7 mouse cellular contexts compared by ENCODE assay signal in the genomic region with DNA sequence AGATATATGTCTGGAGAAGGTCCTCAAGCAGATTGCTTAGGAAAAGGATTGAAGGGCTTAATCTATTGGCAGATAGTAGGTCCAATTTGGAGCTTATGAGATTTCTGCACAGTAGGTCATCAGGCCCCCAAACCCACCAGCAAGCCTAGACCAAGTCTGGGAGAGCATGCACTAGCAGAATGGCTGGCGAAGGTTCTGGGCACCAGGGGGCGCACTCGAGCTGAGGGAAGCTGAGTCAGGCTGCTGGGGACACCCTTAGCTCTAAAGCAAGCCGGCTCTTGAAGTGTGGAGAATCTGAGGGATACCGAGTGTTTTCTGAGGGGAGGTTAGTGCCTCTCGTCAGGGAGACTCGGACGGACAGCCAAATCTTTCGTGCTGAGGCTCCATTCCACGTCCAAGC. TPM values are rescaled to one million over a fixed set of nuclear protein-coding genes. Genes with fewer than 3 reads are reported as not detected.
DNase-seq lines count a peak whose midpoint lies in the region; ATAC-seq lines count a peak whose summit lies in the region.

No protein-coding gene starts in this region.

- H3K9ac ChIP-seq in embryonic facial prominence, embryonic 12.5 days, result peak overlapping the region; percentile 80
- H3K9ac ChIP-seq in limb, embryonic 12.5 days (replicated peaks), result peak overlapping the region; percentile 86
- peak overlapping the region; percentile 96 for H3K9ac ChIP-seq in midbrain, embryonic 14.5 days (replicated peaks; ENCODE audit: low read length)

- H3K9me3 ChIP-seq in embryonic facial prominence, embryonic 12.5 days, result no peaks in the 10 kb centered on the region
- no peaks in the 10 kb centered on the region for H3K9me3 ChIP-seq in limb, embryonic 12.5 days
- H3K9me3 ChIP-seq in midbrain, embryonic 14.5 days (ENCODE audit: control insufficient read depth, low read length), result no peaks in the 10 kb centered on the region

- peaks cover 11% of the 10 kb centered on the region for H3K4me1 ChIP-seq in embryonic facial prominence, embryonic 12.5 days
- peaks cover 9% of the 10 kb centered on the region for H3K4me1 ChIP-seq in limb, embryonic 12.5 days (replicated peaks)
- H3K4me1 ChIP-seq in midbrain, embryonic 14.5 days (ENCODE audit: control insufficient read depth, insufficient read depth, low read length), result peaks cover 22% of the 10 kb centered on the region

- DNase-seq in adrenal gland, postnatal 25 days, result peak; percentile 99
- DNase-seq in heart, adult 18-20 months, result peak; percentile 93 to 100
- peak; percentile 97 for DNase-seq in kidney, adult 18-20 months
- peak; percentile 96 for DNase-seq in midbrain, embryonic 14.5 days
- DNase-seq in spleen, adult 12 weeks (ENCODE audit: low spot score), result peak; percentile 93

- no peaks in the 10 kb centered on the region for H3K27me3 ChIP-seq in embryonic facial prominence, embryonic 12.5 days
- H3K27me3 ChIP-seq in limb, embryonic 12.5 days, result no peaks in the 10 kb centered on the region
- no peaks in the 10 kb centered on the region for H3K27me3 ChIP-seq in midbrain, embryonic 14.5 days (ENCODE audit: control insufficient read depth, insufficient read depth, low read length)

- peak overlapping the region; percentile 67 for H3K4me3 ChIP-seq in embryonic facial prominence, embryonic 12.5 days
- H3K4me3 ChIP-seq in limb, embryonic 12.5 days (replicated peaks), result peak overlapping the region; percentile 70
- H3K4me3 ChIP-seq in midbrain, embryonic 14.5 days (replicated peaks; ENCODE audit: low read depth, low read length), result peak overlapping the region; percentile 73

- peak overlapping the region; percentile 99 for H3K4me2 ChIP-seq in embryonic facial prominence, embryonic 12.5 days (replicated peaks)
- H3K4me2 ChIP-seq in limb, embryonic 12.5 days, result peak overlapping the region; percentile 96
- peak overlapping the region; percentile 100 for H3K4me2 ChIP-seq in midbrain, embryonic 14.5 days (ENCODE audit: low read length)

- WGBS in embryonic facial prominence, embryonic 12.5 days, result 1% methylated on average over 10 of the region's 10 CpGs
- WGBS in limb, embryonic 12.5 days, result under 1% methylated on average over 10 of the region's 10 CpGs
- 0% methylated on average over 10 of the region's 10 CpGs for WGBS in midbrain, embryonic 14.5 days

- H3K27ac ChIP-seq in embryonic facial prominence, embryonic 12.5 days, result peak overlapping the region; percentile 90
- 0 out of 2 replicates have a peak overlapping the region, but pooled peaks have one; percentile 18 for H3K27ac ChIP-seq in limb, embryonic 12.5 days
- peak overlapping the region; percentile 98 for H3K27ac ChIP-seq in midbrain, embryonic 14.5 days (replicated peaks; ENCODE audit: low read depth, low read length)

- no peaks in the 10 kb centered on the region for H3K36me3 ChIP-seq in embryonic facial prominence, embryonic 12.5 days
- no peaks in the 10 kb centered on the region for H3K36me3 ChIP-seq in limb, embryonic 12.5 days
- no peaks in the 10 kb centered on the region for H3K36me3 ChIP-seq in midbrain, embryonic 14.5 days (ENCODE audit: control insufficient read depth, insufficient read depth, low read length)

- no peak for ATAC-seq in embryonic facial prominence, embryonic 12.5 days (ENCODE audit: insufficient number of reproducible peaks, insufficient read depth, low FRiP score, low TSS enrichment)
- ATAC-seq in limb, embryonic 12.5 days (ENCODE audit: insufficient number of reproducible peaks, insufficient read depth, low FRiP score, low TSS enrichment, low read depth), result 0 out of 2 replicates have a peak, but pooled peaks have one; percentile 8
- ATAC-seq in midbrain, embryonic 14.5 days (ENCODE audit: low FRiP score, low TSS enrichment), result peak; percentile 25; the same call in 1 of the 2 replicates

RNA-seq across cellular contexts. Expression of gene Slc43a2, which starts 1.2 kb away (rescaled TPM):
- 23.0 and 24.0 TPM in 2 replicates for total RNA-seq in adrenal gland, postnatal 25 days (2021)
- polyA plus RNA-seq in embryonic facial prominence, embryonic 12.5 days (2016; fragmentation: Nextera tagmentation; extraction: Ambion mirVana), result 6.3 and 7.4 TPM in 2 replicates
- 10 to 100 TPM; 16.2 to 17.3 TPM for total RNA-seq in heart, adult 18-20 months (2021)
- 3.7 and 4.2 TPM in 2 replicates for polyA plus RNA-seq in limb, embryonic 12.5 days (2016; fragmentation: Nextera tagmentation; extraction: Ambion mirVana)
- 15.7 and 18.3 TPM in 2 replicates for polyA plus RNA-seq in midbrain, embryonic 14.5 days (2014; fragmentation: Nextera tagmentation; extraction: Ambion mirVana)

RNA-seq across cellular contexts. Expression of gene Scarf1, which starts 17.0 kb away (rescaled TPM):
- total RNA-seq in adrenal gland, postnatal 25 days (2021), result 9.4 and 10.0 TPM in 2 replicates
- polyA plus RNA-seq in embryonic facial prominence, embryonic 12.5 days (2016; fragmentation: Nextera tagmentation; extraction: Ambion mirVana), result 6.5 and 7.0 TPM in 2 replicates
- 1 to 10 TPM; 6.6 to 6.8 TPM for total RNA-seq in heart, adult 18-20 months (2021)
- polyA plus RNA-seq in limb, embryonic 12.5 days (2016; fragmentation: Nextera tagmentation; extraction: Ambion mirVana), result 5.4 and 6.0 TPM in 2 replicates
- polyA plus RNA-seq in midbrain, embryonic 14.5 days (2014; fragmentation: Nextera tagmentation; extraction: Ambion mirVana), result 2.0 and 3.6 TPM in 2 replicates

RNA-seq across cellular contexts. Expression of gene Rilp, which starts 20.4 kb away (rescaled TPM):
- total RNA-seq in adrenal gland, postnatal 25 days (2021), result 12.7 and 14.6 TPM in 2 replicates
- 0.31 and 0.75 TPM in 2 replicates for polyA plus RNA-seq in embryonic facial prominence, embryonic 12.5 days (2016; fragmentation: Nextera tagmentation; extraction: Ambion mirVana)
- total RNA-seq in heart, adult 18-20 months (2021), result 10 to 100 TPM; 46.5 to 48.2 TPM
- polyA plus RNA-seq in limb, embryonic 12.5 days (2016; fragmentation: Nextera tagmentation; extraction: Ambion mirVana), result 0.26 and 0.67 TPM in 2 replicates
- 1.0 and 1.6 TPM in 2 replicates for polyA plus RNA-seq in midbrain, embryonic 14.5 days (2014; fragmentation: Nextera tagmentation; extraction: Ambion mirVana)

RNA-seq across cellular contexts. Expression of gene Prpf8, which starts 43.7 kb away (rescaled TPM):
- total RNA-seq in adrenal gland, postnatal 25 days (2021), result 147 and 166 TPM in 2 replicates
- 74.2 and 76.5 TPM in 2 replicates for polyA plus RNA-seq in embryonic facial prominence, embryonic 12.5 days (2016; fragmentation: Nextera tagmentation; extraction: Ambion mirVana)
- 10 to 100 TPM; 86.5 to 92.7 TPM for total RNA-seq in heart, adult 18-20 months (2021)
- polyA plus RNA-seq in limb, embryonic 12.5 days (2016; fragmentation: Nextera tagmentation; extraction: Ambion mirVana), result 79.6 and 83.0 TPM in 2 replicates
- polyA plus RNA-seq in midbrain, embryonic 14.5 days (2014; fragmentation: Nextera tagmentation; extraction: Ambion mirVana), result 59.9 and 89.5 TPM in 2 replicates

RNA-seq across cellular contexts. Expression of gene Pitpna, which starts 57.6 kb away (rescaled TPM):
- total RNA-seq in adrenal gland, postnatal 25 days (2021), result 182 and 184 TPM in 2 replicates
- polyA plus RNA-seq in embryonic facial prominence, embryonic 12.5 days (2016; fragmentation: Nextera tagmentation; extraction: Ambion mirVana), result 96.0 TPM in 2 replicates
- 100 to 1,000 TPM in 1 of 2 experiments, 10 to 100 TPM in 1; 98.2 to 107 TPM for total RNA-seq in heart, adult 18-20 months (2021)
- 80.8 and 89.5 TPM in 2 replicates for polyA plus RNA-seq in limb, embryonic 12.5 days (2016; fragmentation: Nextera tagmentation; extraction: Ambion mirVana)
- 115 and 120 TPM in 2 replicates for polyA plus RNA-seq in midbrain, embryonic 14.5 days (2014; fragmentation: Nextera tagmentation; extraction: Ambion mirVana)

Comparison
In these comparisons a context has a peak if more than half of its experiments do, and no peak if none do; other contexts are left out.
1. H3K27ac ChIP-seq: peak in every context shown above with its lines; median percentile 98 in midbrain, embryonic 14.5 days; 90 in embryonic facial prominence, embryonic 12.5 days; 18 in limb, embryonic 12.5 days.